Mouse (Mus musculus) heart, embryonic 10.5 days (tissue): Measurements from ENCODE around the gene Tlx2. TPM values are rescaled to one million over a fixed set of nuclear protein-coding genes. Genes with fewer than 3 reads are reported as not detected.

Experiments used
- DNase-seq: peaks from one replicate; pipeline ENCODE4 v3.0.0-alpha.2; 2017; ENCODE audit warnings: low spot score
- H3K27ac ChIP-seq: fragments of 300-500 bp; sonication (generic); 2 replicates; pipeline ENCODE4 v1.5.1; 2016; ENCODE audit warnings: mild to moderate bottlenecking
- H3K27me3 ChIP-seq: fragments of 300-500 bp; sonication (generic); 2 replicates; pipeline ENCODE4 v1.6.1; 2016; ENCODE audit warnings: mild to moderate bottlenecking; ENCODE audit not compliant: poor library complexity, insufficient read depth, severe bottlenecking
- H3K36me3 ChIP-seq: fragments of 300-500 bp; sonication (generic); 2 replicates; pipeline ENCODE4 v1.6.1; 2016; ENCODE audit warnings: mild to moderate bottlenecking, moderate library complexity
- H3K4me1 ChIP-seq: fragments of 300-500 bp; sonication (generic); 2 replicates; pipeline ENCODE4 v1.6.1; 2016; ENCODE audit warnings: mild to moderate bottlenecking
- H3K4me3 ChIP-seq: fragments of 300-500 bp; sonication (generic); 2 replicates; pipeline ENCODE4 v1.5.1; 2016; ENCODE audit warnings: mild to moderate bottlenecking, moderate library complexity
- H3K9me3 ChIP-seq: fragments of 300-500 bp; sonication (generic); 2 replicates; pipeline ENCODE4 v1.6.1; 2016; ENCODE audit warnings: mild to moderate bottlenecking, moderate library complexity
- WGBS: fragments of 180-500 bp; shearing (Covaris S2); methylation state at CpG from one replicate; pipeline ENCODE4 v1.1.7; 2016; 5-methylcytosine and 5-hydroxymethylcytosine counted together
- polyA plus RNA-seq: library from polyadenylated mRNA; unstranded; fragments of >200 nt; fragmentation: Nextera tagmentation; extraction: Ambion mirVana; gene quantifications from 2 replicates; pipeline ENCODE4 v1.2.1, GENCODE M21; 2016

The Tlx2 gene
- polyA plus RNA-seq: 0.27 and 0.63 TPM in 2 replicates

DNA sequence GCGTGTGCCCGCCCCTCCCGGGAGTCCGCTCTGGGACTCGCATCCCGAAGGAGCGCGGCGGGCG is at the start of gene Tlx2:
Gene Tlx2 (minus strand): TSS at position 47 of the 64 bp plus-strand sequence.
- DNase-seq: no peak
- no peak within 1 kb of the TSS for H3K27ac ChIP-seq
- H3K9me3 ChIP-seq: no peaks in the 10 kb centered on the region
- no peaks in the 10 kb centered on the region for H3K36me3 ChIP-seq
- H3K4me3 ChIP-seq: peak within 1 kb of the TSS; percentile 49
- 2% methylated on average over 10 of the region's 10 CpGs for WGBS
- peaks cover 30% of the 10 kb centered on the region for H3K4me1 ChIP-seq
- H3K27me3 ChIP-seq: peaks cover 100% of the 10 kb centered on the region

DNA sequence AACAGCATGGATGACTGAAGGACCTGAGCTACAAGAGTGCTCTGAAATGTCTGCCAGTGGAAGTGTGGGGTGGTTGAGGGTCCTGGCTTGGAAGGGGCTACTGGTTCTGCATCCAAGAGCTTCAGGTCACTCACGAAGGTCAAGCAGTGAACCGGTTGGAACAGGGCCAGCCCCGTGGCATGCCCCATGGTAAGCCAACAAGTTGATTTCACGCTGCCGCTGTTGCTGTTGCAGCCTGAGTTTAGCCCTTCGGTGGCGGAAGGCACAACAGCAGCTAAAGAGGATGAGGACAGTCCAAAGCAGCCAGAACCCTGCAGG is 49.6 kb upstream of the Tlx2 start:
- no peak for DNase-seq
- Histone ChIP-seq H3K36me3 (peaks cover 30% of the 10 kb centered on the region), H3K27ac (peak overlapping the region; percentile 98), H3K9me3 (no peaks in the 10 kb centered on the region), H3K27me3 (no peaks in the 10 kb centered on the region), H3K4me1 (peaks cover 63% of the 10 kb centered on the region), H3K4me3 (peak overlapping the region; percentile 91; the same call in 1 of the 2 replicates)
- WGBS: 81% methylated on average over 7 of the region's 7 CpGs

DNA sequence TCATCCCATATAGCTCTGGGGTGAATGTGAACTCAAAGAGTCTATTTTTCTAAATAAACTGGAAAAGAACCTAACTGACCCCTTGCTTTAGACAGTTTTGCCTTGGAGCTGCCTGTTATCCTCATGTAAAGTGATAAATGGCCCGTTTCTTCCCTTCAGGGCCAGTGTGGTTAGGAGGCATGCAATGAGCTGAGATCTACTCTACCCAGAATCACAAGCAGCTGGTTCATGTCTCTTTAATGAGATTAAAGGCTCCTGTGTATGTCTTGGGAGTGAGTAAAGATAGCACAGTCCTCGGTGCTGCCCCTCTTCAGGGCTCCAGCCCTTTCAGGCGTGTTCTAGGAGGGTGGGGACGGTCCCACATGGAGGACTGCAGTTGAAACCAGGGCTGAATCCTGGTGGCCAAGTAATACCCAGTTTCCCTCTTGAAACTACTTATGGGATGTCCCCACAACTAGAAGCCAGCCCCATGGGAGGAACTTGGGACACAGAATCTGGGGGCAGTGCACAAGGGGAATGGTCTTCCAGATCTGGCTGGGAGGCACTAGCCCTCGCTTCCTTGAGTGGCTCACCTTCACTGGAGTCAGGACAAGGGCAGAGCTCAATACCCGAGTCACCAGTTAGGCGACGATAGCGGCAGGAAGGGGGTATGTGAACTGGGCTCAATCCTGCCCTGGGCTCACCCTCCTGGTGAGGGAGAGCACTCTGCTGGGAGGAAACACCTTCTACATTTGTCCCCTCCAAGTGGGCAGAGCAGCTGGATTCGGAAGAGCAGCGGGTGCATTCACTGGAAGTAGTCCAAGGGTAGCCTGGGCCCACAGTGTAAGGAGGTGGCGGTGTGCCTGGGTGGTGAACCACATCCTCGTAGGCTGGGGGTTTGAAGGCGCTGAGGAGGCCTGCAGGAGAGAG is 49.0 kb upstream of the Tlx2 start:
- Histone ChIP-seq H3K27me3 (no peaks in the 10 kb centered on the region), H3K36me3 (peaks cover 30% of the 10 kb centered on the region), H3K4me3 (no peak overlapping the region), H3K27ac (peak overlapping the region; percentile 98; the same call in 1 of the 2 replicates), H3K9me3 (no peaks in the 10 kb centered on the region), H3K4me1 (peaks cover 62% of the 10 kb centered on the region)
- WGBS: 84% methylated on average over 14 of the region's 14 CpGs
- no peak for DNase-seq

DNA sequence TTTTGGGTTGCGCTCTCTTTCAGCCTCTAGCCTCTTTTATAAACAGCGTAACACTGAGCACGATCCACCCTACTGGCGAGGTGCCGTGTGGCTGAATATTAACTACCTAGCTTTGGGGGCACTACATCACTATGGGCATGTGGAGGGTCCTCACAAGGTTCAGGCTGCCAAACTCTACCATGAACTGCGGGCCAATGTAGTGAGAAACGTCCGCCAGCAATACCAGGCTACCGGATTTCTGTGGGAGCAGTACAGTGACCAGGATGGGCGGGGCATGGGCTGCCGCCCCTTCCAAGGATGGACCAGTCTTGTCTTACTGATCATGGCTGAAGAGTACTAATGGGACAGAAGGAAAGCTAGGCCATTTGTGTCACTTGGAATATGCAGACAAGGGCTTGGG is 48.3 kb upstream of the Tlx2 start:
- H3K4me3 ChIP-seq: no peak overlapping the region
- no peak overlapping the region for H3K27ac ChIP-seq
- H3K4me1 ChIP-seq: peaks cover 56% of the 10 kb centered on the region
- no peaks in the 10 kb centered on the region for H3K9me3 ChIP-seq
- peaks cover 30% of the 10 kb centered on the region for H3K36me3 ChIP-seq
- DNase-seq: no peak
- no peaks in the 10 kb centered on the region for H3K27me3 ChIP-seq
- 88% methylated on average over 11 of the region's 11 CpGs for WGBS

DNA sequence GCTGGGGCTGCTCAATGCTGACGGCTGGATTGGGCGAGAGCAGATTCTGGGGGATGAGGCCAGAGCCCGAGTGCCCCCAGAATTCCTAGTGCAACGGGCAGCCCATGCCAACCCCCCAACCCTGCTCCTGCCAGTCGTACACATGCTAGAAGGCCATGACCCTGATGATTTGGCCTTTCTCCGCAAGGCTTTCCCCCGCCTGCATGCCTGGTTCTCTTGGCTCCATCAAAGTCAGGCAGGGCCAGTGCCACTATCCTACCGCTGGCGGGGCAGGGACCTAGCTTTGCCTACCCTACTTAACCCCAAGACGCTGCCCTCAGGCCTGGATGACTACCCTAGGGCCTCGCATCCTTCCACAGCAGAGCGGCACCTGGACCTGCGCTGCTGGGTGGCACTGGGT is 47.5 kb upstream of the Tlx2 start:
- H3K27ac ChIP-seq: no peak overlapping the region
- H3K36me3 ChIP-seq: peaks cover 30% of the 10 kb centered on the region
- DNase-seq: no peak
- 92% methylated on average over 13 of the region's 13 CpGs for WGBS
- H3K9me3 ChIP-seq: no peaks in the 10 kb centered on the region
- peaks cover 50% of the 10 kb centered on the region for H3K4me1 ChIP-seq
- H3K27me3 ChIP-seq: no peaks in the 10 kb centered on the region
- H3K4me3 ChIP-seq: no peak overlapping the region

DNA sequence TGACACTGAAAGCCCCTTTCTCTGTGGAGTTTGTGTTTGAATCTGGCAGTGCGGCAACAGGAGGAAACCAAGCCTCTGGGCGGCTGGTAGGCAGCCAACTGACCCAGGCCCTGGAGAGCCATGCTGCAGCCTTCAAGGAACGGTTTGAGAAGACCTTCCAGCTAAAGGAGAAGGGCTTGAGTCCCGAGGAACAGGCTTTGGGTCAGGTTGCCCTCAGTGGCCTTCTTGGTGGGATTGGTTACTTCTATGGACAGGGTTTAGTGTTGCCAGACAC is 47.0 kb upstream of the Tlx2 start:
- DNase-seq: no peak
- H3K36me3 ChIP-seq: peaks cover 30% of the 10 kb centered on the region
- H3K27me3 ChIP-seq: no peaks in the 10 kb centered on the region
- H3K4me3 ChIP-seq: 0 out of 2 replicates have a peak overlapping the region, but pooled peaks have one; percentile 92
- H3K27ac ChIP-seq: no peak overlapping the region
- H3K4me1 ChIP-seq: peaks cover 45% of the 10 kb centered on the region
- H3K9me3 ChIP-seq: no peaks in the 10 kb centered on the region
- 81% methylated on average over 4 of the region's 4 CpGs for WGBS

DNA sequence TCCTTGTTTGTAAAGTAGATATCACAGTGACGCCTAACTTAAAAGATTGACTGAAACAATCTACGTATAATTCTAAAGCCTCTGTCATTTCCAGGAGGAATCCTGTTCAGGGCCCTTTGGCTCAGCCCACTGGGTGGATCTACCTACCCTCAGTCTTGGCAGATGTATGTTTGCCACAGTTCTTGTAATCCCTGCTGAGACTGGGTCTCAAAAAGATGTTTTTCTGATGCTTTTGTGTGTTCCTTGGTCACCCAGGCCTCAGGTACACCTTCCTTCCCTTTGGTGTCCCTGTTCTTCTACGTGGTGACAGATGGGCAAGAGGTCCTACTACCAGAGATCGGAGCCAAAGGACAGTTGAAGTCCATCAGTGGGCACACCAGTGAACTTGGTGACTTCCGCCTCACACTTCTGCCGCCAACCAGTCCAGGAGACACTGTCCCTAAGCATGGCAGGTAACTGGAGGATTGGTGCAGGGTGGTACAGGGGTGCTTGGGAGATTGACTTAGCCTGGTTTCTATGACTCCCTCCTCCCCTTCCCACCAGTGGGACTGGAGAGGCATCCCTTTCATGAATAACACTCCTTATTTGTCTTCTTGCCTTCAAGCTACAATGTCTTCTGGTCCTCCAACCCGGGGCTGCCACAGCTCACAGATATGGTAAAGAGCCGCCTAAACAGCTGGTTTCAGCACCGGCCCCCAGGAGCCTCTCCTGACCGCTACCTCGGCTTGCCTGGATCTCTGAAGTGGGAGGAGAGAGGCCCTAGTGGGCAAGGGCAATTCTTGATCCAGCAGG is 46.5 kb upstream of the Tlx2 start:
- Histone ChIP-seq H3K9me3 (no peaks in the 10 kb centered on the region), H3K4me1 (peaks cover 43% of the 10 kb centered on the region), H3K27me3 (no peaks in the 10 kb centered on the region), H3K4me3 (peak overlapping the region; percentile 92), H3K27ac (peak overlapping the region; percentile 89), H3K36me3 (peaks cover 30% of the 10 kb centered on the region)
- DNase-seq: no peak
- WGBS: 76% methylated on average over 11 of the region's 11 CpGs

DNA sequence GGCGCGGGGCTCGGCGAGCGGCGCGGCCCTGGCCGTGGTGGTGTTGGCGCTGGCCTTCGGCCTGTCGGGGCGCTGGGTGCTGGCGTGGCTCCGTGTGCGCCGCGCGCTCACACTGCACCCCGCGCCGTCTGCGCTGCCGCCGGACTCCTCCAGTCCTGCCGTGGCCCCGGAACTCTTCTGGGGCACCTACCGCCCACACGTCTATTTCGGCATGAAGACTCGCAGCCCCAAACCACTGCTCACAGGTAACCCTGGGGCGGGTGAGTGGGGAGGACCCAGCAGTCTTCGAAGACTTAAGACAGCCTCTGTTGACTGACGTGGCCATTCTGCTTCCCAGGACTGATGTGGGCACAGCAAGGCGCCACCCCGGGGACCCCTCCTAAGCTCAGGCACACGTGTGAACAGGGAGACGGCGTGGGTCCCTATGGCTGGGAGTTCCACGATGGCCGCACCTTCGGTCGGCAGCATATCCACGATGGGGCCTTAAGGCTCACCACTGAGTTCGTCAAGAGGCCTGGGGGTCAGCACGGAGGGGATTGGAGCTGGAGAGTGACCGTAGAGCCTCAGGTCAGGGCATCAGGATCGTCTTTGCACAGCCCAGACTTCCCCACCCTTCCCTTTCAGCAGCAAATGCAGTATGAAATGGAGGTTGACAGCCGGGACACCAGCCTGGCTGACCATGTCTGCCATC is 45.7 kb upstream of the Tlx2 start:
- H3K36me3 ChIP-seq: peaks cover 32% of the 10 kb centered on the region
- peaks cover 44% of the 10 kb centered on the region for H3K4me1 ChIP-seq
- no peaks in the 10 kb centered on the region for H3K9me3 ChIP-seq
- H3K4me3 ChIP-seq: peak overlapping the region; percentile 92
- WGBS: 3% methylated on average over 46 of the region's 48 CpGs
- no peak for DNase-seq
- H3K27ac ChIP-seq: peak overlapping the region; percentile 89
- H3K27me3 ChIP-seq: no peaks in the 10 kb centered on the region

DNA sequence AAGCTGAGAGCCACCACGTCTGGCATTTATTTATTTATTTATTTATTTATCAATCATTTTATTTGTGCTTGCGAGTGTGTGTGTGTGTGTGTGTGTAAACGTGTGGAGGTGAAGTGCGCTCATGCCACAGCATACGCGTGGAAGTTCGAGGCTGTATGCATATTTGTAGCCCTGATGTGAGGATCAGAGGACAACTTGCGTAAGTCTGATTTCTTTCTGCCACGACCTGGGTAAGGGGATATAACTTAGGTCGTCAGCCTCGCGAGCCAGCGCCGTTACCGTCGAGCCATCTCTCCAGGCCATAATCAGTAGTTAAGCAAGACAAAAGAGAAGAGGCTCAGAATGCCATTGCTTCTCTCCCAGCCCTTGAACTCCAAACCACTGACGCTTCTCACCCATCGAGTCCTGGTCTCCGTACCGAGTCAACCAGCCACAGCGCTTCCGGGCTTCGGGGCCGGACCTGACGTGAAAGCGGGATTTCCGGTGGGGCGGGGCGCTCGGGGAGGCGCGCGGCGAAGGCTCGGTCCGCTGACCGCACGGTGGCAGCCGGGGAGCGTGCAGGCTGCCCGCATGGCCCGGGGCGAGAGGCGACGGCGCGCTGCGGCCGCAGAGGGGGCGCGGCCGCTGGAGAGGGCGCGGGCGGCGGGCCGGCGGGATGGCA is 45.0 kb upstream of the Tlx2 start, which contains the start of gene Mogs:
Gene Mogs (plus strand): TSS at position 486 of the 661 bp plus-strand sequence.
- Histone ChIP-seq H3K36me3 (peaks cover 38% of the 10 kb centered on the region), H3K9me3 (no peaks in the 10 kb centered on the region), H3K4me1 (peaks cover 38% of the 10 kb centered on the region), H3K4me3 (peak within 1 kb of the TSS; percentile 92), H3K27me3 (no peaks in the 10 kb centered on the region), H3K27ac (peak within 1 kb of the TSS; percentile 89)
- WGBS: 1% methylated on average over 57 of the region's 58 CpGs
- peak; percentile 97 for DNase-seq

DNA sequence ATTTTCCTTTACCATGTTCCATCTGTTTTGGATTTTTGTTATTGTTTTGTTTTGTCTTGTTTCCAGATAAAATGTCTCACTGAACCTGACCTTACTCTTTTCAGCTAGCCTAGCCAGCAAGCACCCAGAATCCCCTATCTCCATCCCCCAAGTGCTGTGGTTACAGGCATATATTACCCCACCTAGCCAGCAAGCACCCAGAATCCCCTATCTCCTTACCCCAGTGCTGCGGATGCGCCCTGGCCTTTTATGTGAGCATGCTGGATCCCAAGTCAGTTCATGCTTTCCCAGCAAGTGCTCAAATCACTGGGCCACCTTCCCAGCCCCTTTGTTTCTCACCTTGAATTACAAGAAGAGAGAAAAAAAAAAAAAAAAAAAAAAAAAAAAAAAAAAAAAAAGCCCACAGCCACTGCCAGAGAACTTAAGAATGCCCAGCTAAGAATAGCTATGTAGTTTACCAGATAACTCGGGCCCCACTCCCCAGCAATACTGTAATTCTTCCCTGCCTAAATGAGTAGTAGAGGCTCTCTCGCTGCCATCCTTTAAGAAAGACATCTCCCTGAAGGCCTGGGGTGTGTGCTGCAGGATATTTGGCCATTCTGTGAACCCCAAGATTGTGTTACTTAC is 41.5 kb upstream of the Tlx2 start:
- Histone ChIP-seq H3K27ac (no peak overlapping the region), H3K4me1 (peaks cover 35% of the 10 kb centered on the region), H3K9me3 (no peaks in the 10 kb centered on the region), H3K27me3 (no peaks in the 10 kb centered on the region), H3K4me3 (no peak overlapping the region), H3K36me3 (peaks cover 17% of the 10 kb centered on the region)
- 80% methylated on average over 4 of the region's 4 CpGs for WGBS
- DNase-seq: no peak

DNA sequence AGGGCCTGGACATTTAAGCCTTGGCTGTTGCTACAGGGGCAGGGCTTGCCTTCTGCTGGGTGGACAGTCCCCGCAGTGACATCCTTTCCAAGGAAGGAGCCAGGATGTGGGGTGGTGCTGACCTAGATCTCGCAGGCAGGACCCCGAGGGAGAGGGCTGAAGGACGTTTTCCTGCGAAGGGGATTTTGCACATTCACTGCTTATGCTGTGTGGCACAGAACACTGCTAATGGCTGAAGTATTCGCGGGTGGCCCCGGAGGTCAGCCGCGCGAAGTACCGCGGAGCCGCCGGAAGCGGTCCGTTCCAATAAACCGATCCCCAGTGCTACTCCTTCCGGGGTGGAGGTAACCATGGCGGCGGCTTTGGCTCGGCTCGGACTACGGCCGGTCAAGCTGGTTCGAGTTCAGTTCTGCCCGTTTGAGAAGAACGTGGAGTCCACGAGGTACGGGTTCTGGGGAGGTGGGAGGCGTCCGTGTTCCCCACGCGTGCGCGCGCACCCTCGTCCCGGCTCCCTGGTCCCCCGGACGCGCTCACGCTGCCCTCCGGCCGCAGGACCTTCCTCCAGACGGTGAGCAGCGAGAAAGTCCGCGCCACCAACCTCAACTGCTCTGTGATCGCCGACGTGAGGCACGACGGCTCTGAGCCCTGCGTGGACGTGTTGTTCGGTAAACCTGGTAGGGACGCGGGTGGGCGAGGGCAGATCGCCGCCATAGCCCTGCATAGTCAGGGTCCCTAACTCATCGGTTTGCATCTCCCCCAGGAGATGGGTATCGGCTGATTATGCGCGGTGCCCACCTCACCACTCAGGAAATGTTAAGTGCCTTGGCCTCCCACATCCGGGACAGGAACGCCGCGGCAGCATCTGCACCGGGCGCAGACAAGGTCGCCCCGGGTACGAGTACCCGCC is 38.9 kb upstream of the Tlx2 start, which contains the start of gene Mrpl53:
Gene Mrpl53 (plus strand): TSS at position 279 of the 907 bp plus-strand sequence.
- H3K27me3 ChIP-seq: no peaks in the 10 kb centered on the region
- peak within 1 kb of the TSS; percentile 98 for H3K27ac ChIP-seq
- under 1% methylated on average over 76 of the region's 76 CpGs for WGBS
- H3K36me3 ChIP-seq: peaks cover 20% of the 10 kb centered on the region
- peaks cover 21% of the 10 kb centered on the region for H3K4me1 ChIP-seq
- peak within 1 kb of the TSS; percentile 97 for H3K4me3 ChIP-seq
- DNase-seq: peak; percentile 93
- no peaks in the 10 kb centered on the region for H3K9me3 ChIP-seq
